Mouse (Mus musculus) cerebellum, adult 11 months (tissue): ENCODE data around the gene Lamtor3.
"Not testable (repeated sequence)": the region's sequence is repeated elsewhere in the genome, so short reads cannot be mapped to it uniquely, and the experiment has no call there.

ENCODE experiments used
- DNase-seq: peaks from one replicate; pipeline ENCODE4 v3.0.0; 2022

Gene Lamtor3

GRCm38 (mm10) chr3:137963508-137963907 lies 45.2 kb downstream of the Lamtor3 start:
- no peak for DNase-seq

GRCm38 (mm10) chr3:137964014-137964413 lies 45.7 kb downstream of the Lamtor3 start:
- DNase-seq: not testable (repeated sequence)

- no peak for DNase-seq
Observed at GRCm38 (mm10) chr3:137968105-137968819, 50.0 kb downstream of the Lamtor3 start.

GRCm38 (mm10) chr3:137968820-137969486 lies 50.6 kb downstream of the Lamtor3 start:
- no peak for DNase-seq

GRCm38 (mm10) chr3:137969951-137970350 lies 51.6 kb downstream of the Lamtor3 start:
- no peak for DNase-seq

- no peak for DNase-seq
Observed at GRCm38 (mm10) chr3:137972224-137972623, 53.9 kb downstream of the Lamtor3 start.

- DNase-seq: no peak
Observed at GRCm38 (mm10) chr3:137972989-137973388, 54.7 kb downstream of the Lamtor3 start.

GRCm38 (mm10) chr3:137974306-137974705 lies 56.0 kb downstream of the Lamtor3 start:
- no peak for DNase-seq

GRCm38 (mm10) chr3:137975435-137975834 lies 57.1 kb downstream of the Lamtor3 start:
- DNase-seq: no peak

GRCm38 (mm10) chr3:137975856-137976423 lies 57.6 kb downstream of the Lamtor3 start:
- no peak for DNase-seq

GRCm38 (mm10) chr3:137976943-137977628 lies 58.8 kb downstream of the Lamtor3 start:
- no peak for DNase-seq

- DNase-seq: no peak
Observed at GRCm38 (mm10) chr3:137977629-137978041, 59.3 kb downstream of the Lamtor3 start.

- DNase-seq: no peak
Observed at GRCm38 (mm10) chr3:137978233-137978632, 59.9 kb downstream of the Lamtor3 start.
